Mouse (Mus musculus) liver, postnatal 0 days (tissue): ENCODE data around the gene Dnah1. TPM values are rescaled to one million over a fixed set of nuclear protein-coding genes. Genes with fewer than 3 reads are reported as not detected.

ENCODE experiments used
- ATAC-seq: fragments of 200-750 bp; cut with Nextera tagmentation; 2 replicates; pipeline ENCODE4 v1.8.0; 2017; ENCODE audit warnings: mild to moderate bottlenecking, moderate library complexity
- DNase-seq: peaks from one replicate; pipeline ENCODE4 v3.0.0-alpha.2; 2016
- H3K27ac ChIP-seq: fragments of 300-500 bp; sonication (generic); 2 replicates; pipeline ENCODE4 v1.5.1; 2014; ENCODE audit warnings: antibody characterized with exemption, moderate library complexity, mild to moderate bottlenecking, low read depth
- H3K27me3 ChIP-seq: fragments of 300-500 bp; sonication (generic); 2 replicates; pipeline ENCODE4 v1.6.1; 2014; ENCODE audit warnings: low read length, control low read depth, mixed read lengths; ENCODE audit not compliant: insufficient read depth
- H3K36me3 ChIP-seq: fragments of 300-500 bp; sonication (generic); replicated peaks from 2 replicates; pipeline ENCODE4 v1.6.1; 2014; ENCODE audit warnings: mild to moderate bottlenecking, control low read depth, low read length, moderate library complexity, mixed read lengths; ENCODE audit not compliant: insufficient read depth
- H3K4me1 ChIP-seq: fragments of 300-500 bp; sonication (generic); 2 replicates; pipeline ENCODE4 v1.6.1; 2014; ENCODE audit warnings: antibody characterized with exemption, mild to moderate bottlenecking, control low read depth; ENCODE audit not compliant: insufficient read depth
- H3K4me2 ChIP-seq: fragments of 300-500 bp; sonication (generic); 2 replicates; pipeline ENCODE4 v1.6.1; 2014; ENCODE audit warnings: low read depth, mild to moderate bottlenecking, low read length, moderate library complexity, mixed read lengths
- H3K4me3 ChIP-seq: fragments of 300-500 bp; sonication (generic); 2 replicates; pipeline ENCODE4 v1.5.1; 2014; ENCODE audit warnings: low read depth, low read length
- H3K9ac ChIP-seq: fragments of 300-500 bp; sonication (generic); replicated peaks from 2 replicates; pipeline ENCODE4 v1.6.1; 2014; ENCODE audit warnings: mild to moderate bottlenecking, moderate library complexity
- H3K9me3 ChIP-seq: fragments of 300-500 bp; sonication (generic); 2 replicates; pipeline ENCODE4 v1.6.1; 2016; ENCODE audit warnings: mild to moderate bottlenecking, control low read depth, low read length, mixed read lengths
- CTCF ChIP-seq: sonication (generic); IDR thresholded peaks from 2 replicates; pipeline ENCODE4 v1.5.1; 2016; ENCODE audit warnings: antibody characterized with exemption, low read depth
- EP300 ChIP-seq: IDR thresholded peaks from 2 replicates; pipeline ENCODE4 v1.6.1; 2016; ENCODE audit warnings: antibody characterized with exemption, low read depth, mild to moderate bottlenecking
- WGBS: fragments of 180-500 bp; shearing (Covaris S2); extraction: QIAGEN DNeasy Blood & Tissue Kit; methylation state at CpG from one replicate; pipeline ENCODE4 v1.1.7; 2014; ENCODE audit not compliant: insufficient replicate concordance; 5-methylcytosine and 5-hydroxymethylcytosine counted together
- polyA plus RNA-seq: library from polyadenylated mRNA; unstranded; fragments of >200 nt; fragmentation: Nextera tagmentation; extraction: Ambion mirVana; gene quantifications from 2 replicates; pipeline ENCODE4 v1.2.1, GENCODE M21; 2015

Gene Dnah1
- polyA plus RNA-seq, result 0.05 and 0.06 TPM in 2 replicates

- H3K4me1 ChIP-seq, result peaks cover 11% of the 10 kb centered on the region
- peak; percentile 75 for DNase-seq
- 13% methylated on average over 28 of the region's 28 CpGs for WGBS
- H3K27ac ChIP-seq, result peak within 1 kb of the TSS; percentile 79
- no peaks in the 10 kb centered on the region for H3K27me3 ChIP-seq
- no peaks in the 10 kb centered on the region for H3K36me3 ChIP-seq
- no peaks in the 10 kb centered on the region for H3K9me3 ChIP-seq
- H3K4me3 ChIP-seq, result peak within 1 kb of the TSS; percentile 40
- H3K9ac ChIP-seq, result peak within 1 kb of the TSS; percentile 45
- TF ChIP-seq EP300 (no peak), CTCF (peak; percentile 19; the same call in 1 of the 2 replicates)
- peak within 1 kb of the TSS; percentile 81 for H3K4me2 ChIP-seq
- ATAC-seq, result peak; percentile 70
Measured at GRCm38 (mm10) chr14:31323849-31324792, at the start of gene Dnah1. Gene Dnah1 (minus strand): TSS chr14:31323896.

- Histone ChIP-seq H3K36me3 (peaks cover 71% of the 10 kb centered on the region), H3K9ac (no peak overlapping the region)
- 91% methylated on average over 3 of the region's 3 CpGs for WGBS
Measured at GRCm38 (mm10) chr14:31369377-31369776, 45.7 kb upstream of the Dnah1 start.

GRCm38 (mm10) chr14:31367951-31368350, 44.3 kb upstream of the Dnah1 start:
- H3K36me3 ChIP-seq, result peaks cover 69% of the 10 kb centered on the region
- ATAC-seq, result no peak
- no peaks in the 10 kb centered on the region for H3K4me1 ChIP-seq

More at GRCm38 (mm10) chr14:31369377-31369776, 45.7 kb upstream of the Dnah1 start:
- H3K9me3 ChIP-seq, result no peaks in the 10 kb centered on the region
- H3K4me1 ChIP-seq, result no peaks in the 10 kb centered on the region
- H3K27ac ChIP-seq, result no peak overlapping the region
- no peak for DNase-seq
- no peak for ATAC-seq
- TF ChIP-seq CTCF (no peak), EP300 (no peak)
- H3K27me3 ChIP-seq, result no peaks in the 10 kb centered on the region
- H3K4me3 ChIP-seq, result no peak overlapping the region
- no peak overlapping the region for H3K4me2 ChIP-seq

GRCm38 (mm10) chr14:31365350-31365749, 41.7 kb upstream of the Dnah1 start:
- DNase-seq (peak; percentile 77), ATAC-seq (no peak)
- Histone ChIP-seq H3K27me3 (no peaks in the 10 kb centered on the region), H3K9ac (no peak overlapping the region), H3K9me3 (no peaks in the 10 kb centered on the region), H3K27ac (no peak overlapping the region), H3K4me3 (no peak overlapping the region), H3K4me2 (no peak overlapping the region), H3K36me3 (peaks cover 57% of the 10 kb centered on the region), H3K4me1 (no peaks in the 10 kb centered on the region)
- peak; percentile 72 for TF ChIP-seq CTCF
- no peak for TF ChIP-seq EP300

More at GRCm38 (mm10) chr14:31367951-31368350, 44.3 kb upstream of the Dnah1 start:
- H3K27ac ChIP-seq, result no peak overlapping the region
- no peaks in the 10 kb centered on the region for H3K27me3 ChIP-seq
- 80% methylated on average over 7 of the region's 7 CpGs for WGBS
- H3K9me3 ChIP-seq, result no peaks in the 10 kb centered on the region
- H3K9ac ChIP-seq, result no peak overlapping the region
- DNase-seq, result no peak
- no peak for TF ChIP-seq EP300
- no peak overlapping the region for H3K4me2 ChIP-seq
- H3K4me3 ChIP-seq, result no peak overlapping the region

GRCm38 (mm10) chr14:31364589-31364988, 40.9 kb upstream of the Dnah1 start:
- no peak overlapping the region for H3K4me2 ChIP-seq
- TF ChIP-seq EP300, result no peak; the same call in 1 of the 2 replicates
- no peak for TF ChIP-seq CTCF
- no peaks in the 10 kb centered on the region for H3K9me3 ChIP-seq
- no peaks in the 10 kb centered on the region for H3K27me3 ChIP-seq
- ATAC-seq, result peak; percentile 56; the same call in 1 of the 2 replicates
- H3K9ac ChIP-seq, result no peak overlapping the region
- H3K27ac ChIP-seq, result no peak overlapping the region
- H3K36me3 ChIP-seq, result peaks cover 57% of the 10 kb centered on the region
- H3K4me3 ChIP-seq, result no peak overlapping the region
- no peaks in the 10 kb centered on the region for H3K4me1 ChIP-seq
- WGBS, result 66% methylated on average over 4 of the region's 4 CpGs
- DNase-seq, result no peak

GRCm38 (mm10) chr14:31362236-31362635, 38.5 kb upstream of the Dnah1 start:
- no peaks in the 10 kb centered on the region for H3K27me3 ChIP-seq
- ATAC-seq (no peak), DNase-seq (no peak)
- H3K4me2 ChIP-seq, result no peak overlapping the region
- WGBS, result 59% methylated on average over 2 of the region's 2 CpGs
- H3K27ac ChIP-seq, result no peak overlapping the region
- H3K4me1 ChIP-seq, result no peaks in the 10 kb centered on the region
- no peaks in the 10 kb centered on the region for H3K9me3 ChIP-seq
- TF ChIP-seq EP300 (no peak), CTCF (no peak)
- peaks cover 58% of the 10 kb centered on the region for H3K36me3 ChIP-seq
- no peak overlapping the region for H3K4me3 ChIP-seq
- H3K9ac ChIP-seq, result no peak overlapping the region
